Mouse (Mus musculus): ENCODE measurements around the gene Dok1. TPM values are rescaled to one million over a fixed set of nuclear protein-coding genes. Genes with fewer than 3 reads are reported as not detected.

Dok1 gene
- polyA plus RNA-seq, 1 experiment: 41.3 TPM

GRCm38 (mm10) chr6:83043561-83043960, 10.3 kb upstream of the Dok1 start:
- H3K36me3 ChIP-seq (ENCODE audit: control insufficient read depth, insufficient read depth): no peaks in the 10 kb centered on the region
- no peak overlapping the region for H3K4me2 ChIP-seq (ENCODE audit: low read depth)
- no peak for TF ChIP-seq E2F4 (IDR thresholded peaks at IDR 0.05; ENCODE audit: insufficient read depth)
- TF ChIP-seq MYOD1 (IDR thresholded peaks at IDR 0.05; ENCODE audit: control insufficient read depth in 1 of 3, insufficient read length in 2 of 3, low read depth in 2 of 3): no peak
- no peak for TF ChIP-seq MAX (IDR thresholded peaks at IDR 0.05; ENCODE audit: low read depth)
- TF ChIP-seq REST (IDR thresholded peaks at IDR 0.05; ENCODE audit: insufficient read depth, insufficient read length): no peak
- no peak for TF ChIP-seq POLR2A (IDR thresholded peaks at IDR 0.05; ENCODE audit: insufficient read length, low read depth)
- no peak for TF ChIP-seq CEBPB (IDR thresholded peaks at IDR 0.05; ENCODE audit: insufficient read depth, poor library complexity, severe bottlenecking)
- TF ChIP-seq MYOG (IDR thresholded peaks at IDR 0.05; ENCODE audit: control insufficient read depth in 1 of 3, insufficient read depth in 1 of 3, insufficient read length in 2 of 3, low read depth in 2 of 3): no peak
- TF ChIP-seq TCF3 (IDR thresholded peaks at IDR 0.05; ENCODE audit: insufficient read length, low read depth): no peak
- TF ChIP-seq SRF (IDR thresholded peaks at IDR 0.05; ENCODE audit: control insufficient read depth, insufficient read length, low read depth): no peak
- TF ChIP-seq TCF12 (IDR thresholded peaks at IDR 0.05; ENCODE audit: insufficient read depth, poor library complexity, severe bottlenecking): no peak
- no peak for TF ChIP-seq USF1 (IDR thresholded peaks at IDR 0.05; ENCODE audit: low read depth)
- TF ChIP-seq POLR2AphosphoS2 (IDR thresholded peaks at IDR 0.05; ENCODE audit: insufficient read length, low read depth): no peak
- H3ac ChIP-seq (ENCODE audit: control insufficient read depth, insufficient read length): no peak overlapping the region
- H3K27me3 ChIP-seq (ENCODE audit: control insufficient read depth, insufficient read depth, insufficient read length): no peaks in the 10 kb centered on the region
- no peaks in the 10 kb centered on the region for H3K79me2 ChIP-seq (ENCODE audit: control insufficient read depth, insufficient read depth)
- no peak overlapping the region for H3K4me3 ChIP-seq

GRCm38 (mm10) chr6:83040601-83041000, 7.3 kb upstream of the Dok1 start:
- Histone ChIP-seq H3K27me3 (ENCODE audit: control insufficient read depth, insufficient read depth, insufficient read length) (no peaks in the 10 kb centered on the region), H3K4me3 (no peak overlapping the region), H3K4me2 (ENCODE audit: low read depth) (no peak overlapping the region), H3ac (ENCODE audit: control insufficient read depth, insufficient read length) (no peak overlapping the region), H3K79me2 (ENCODE audit: control insufficient read depth, insufficient read depth) (no peaks in the 10 kb centered on the region), H3K36me3 (ENCODE audit: control insufficient read depth, insufficient read depth) (no peaks in the 10 kb centered on the region)
- TF ChIP-seq TCF12 (IDR thresholded peaks at IDR 0.05; ENCODE audit: insufficient read depth, poor library complexity, severe bottlenecking): no peak
- TF ChIP-seq USF1 (IDR thresholded peaks at IDR 0.05; ENCODE audit: low read depth): no peak
- TF ChIP-seq POLR2A (IDR thresholded peaks at IDR 0.05; ENCODE audit: insufficient read length, low read depth): no peak
- TF ChIP-seq MYOG (IDR thresholded peaks at IDR 0.05; ENCODE audit: control insufficient read depth in 1 of 3, insufficient read depth in 1 of 3, insufficient read length in 2 of 3, low read depth in 2 of 3): no peak
- TF ChIP-seq CEBPB (IDR thresholded peaks at IDR 0.05; ENCODE audit: insufficient read depth, poor library complexity, severe bottlenecking): no peak
- no peak for TF ChIP-seq REST (IDR thresholded peaks at IDR 0.05; ENCODE audit: insufficient read depth, insufficient read length)
- no peak for TF ChIP-seq POLR2AphosphoS2 (IDR thresholded peaks at IDR 0.05; ENCODE audit: insufficient read length, low read depth)
- TF ChIP-seq MYOD1 (IDR thresholded peaks at IDR 0.05; ENCODE audit: control insufficient read depth in 1 of 3, insufficient read length in 2 of 3, low read depth in 2 of 3): no peak
- no peak for TF ChIP-seq E2F4 (IDR thresholded peaks at IDR 0.05; ENCODE audit: insufficient read depth)
- TF ChIP-seq SRF (IDR thresholded peaks at IDR 0.05; ENCODE audit: control insufficient read depth, insufficient read length, low read depth): no peak
- no peak for TF ChIP-seq TCF3 (IDR thresholded peaks at IDR 0.05; ENCODE audit: insufficient read length, low read depth)
- TF ChIP-seq MAX (IDR thresholded peaks at IDR 0.05; ENCODE audit: low read depth): no peak

DNA sequence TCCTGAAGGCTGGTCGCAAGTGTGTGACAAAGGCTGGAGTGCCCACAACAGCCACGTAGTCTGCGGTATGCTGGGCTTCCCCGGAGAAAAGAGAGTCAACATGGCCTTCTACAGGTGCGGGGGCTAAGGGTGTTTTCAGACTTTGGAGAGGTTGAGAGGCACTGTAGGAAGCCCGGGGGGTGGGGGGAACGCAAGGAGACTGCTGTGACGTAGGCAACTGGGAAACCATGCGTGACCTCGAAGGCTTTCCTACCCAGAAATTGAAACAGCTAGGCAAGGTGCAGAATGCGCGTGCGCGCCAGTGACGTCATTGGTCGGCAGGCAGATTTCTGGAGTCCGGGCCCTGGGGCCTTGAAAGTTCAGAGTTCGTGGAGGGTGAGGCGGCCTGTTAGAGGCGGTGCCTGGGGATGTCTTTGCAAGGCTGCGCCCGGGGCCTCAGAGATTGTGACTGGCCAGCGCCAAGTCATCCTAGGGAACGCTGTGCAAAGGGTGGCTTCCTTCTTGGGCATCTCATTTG, 5.3 kb upstream of the Dok1 start:
- H3K27me3 ChIP-seq (ENCODE audit: control insufficient read depth, insufficient read depth, insufficient read length): no peaks in the 10 kb centered on the region

DNA sequence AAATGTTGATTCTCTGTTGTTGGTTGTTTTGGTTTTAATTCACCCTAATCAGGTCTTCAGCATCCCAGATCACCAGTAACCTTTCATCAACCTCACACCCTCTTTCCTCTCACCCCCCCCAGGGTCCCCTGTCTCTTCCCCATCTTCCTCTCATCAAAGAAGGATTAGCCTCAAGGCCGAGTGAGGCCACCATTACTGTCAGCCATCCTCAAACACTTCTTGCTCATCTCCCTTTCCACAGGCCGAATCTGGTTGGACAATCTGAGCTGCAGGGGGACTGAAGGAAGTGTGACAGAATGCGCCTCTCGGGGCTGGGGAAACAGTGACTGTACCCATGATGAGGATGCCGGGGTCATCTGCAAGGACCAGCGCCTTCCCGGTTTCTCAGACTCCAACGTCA, 3.9 kb upstream of the Dok1 start:
- H3K4me2 ChIP-seq (ENCODE audit: low read depth): no peak overlapping the region
- no peak for TF ChIP-seq TCF3 (IDR thresholded peaks at IDR 0.05; ENCODE audit: insufficient read length, low read depth)
- TF ChIP-seq POLR2AphosphoS2 (IDR thresholded peaks at IDR 0.05; ENCODE audit: insufficient read length, low read depth): no peak
- no peak for TF ChIP-seq REST (IDR thresholded peaks at IDR 0.05; ENCODE audit: insufficient read depth, insufficient read length)
- TF ChIP-seq MAX (IDR thresholded peaks at IDR 0.05; ENCODE audit: low read depth): no peak
- no peak for TF ChIP-seq TCF12 (IDR thresholded peaks at IDR 0.05; ENCODE audit: insufficient read depth, poor library complexity, severe bottlenecking)
- TF ChIP-seq SRF (IDR thresholded peaks at IDR 0.05; ENCODE audit: control insufficient read depth, insufficient read length, low read depth): no peak
- no peak for TF ChIP-seq USF1 (IDR thresholded peaks at IDR 0.05; ENCODE audit: low read depth)
- TF ChIP-seq MYOG (IDR thresholded peaks at IDR 0.05; ENCODE audit: control insufficient read depth in 1 of 3, insufficient read depth in 1 of 3, insufficient read length in 2 of 3, low read depth in 2 of 3): no peak
- no peak for TF ChIP-seq MYOD1 (IDR thresholded peaks at IDR 0.05; ENCODE audit: control insufficient read depth in 1 of 3, insufficient read length in 2 of 3, low read depth in 2 of 3)
- no peak for TF ChIP-seq E2F4 (IDR thresholded peaks at IDR 0.05; ENCODE audit: insufficient read depth)
- TF ChIP-seq POLR2A (IDR thresholded peaks at IDR 0.05; ENCODE audit: insufficient read length, low read depth): no peak
- TF ChIP-seq CEBPB (IDR thresholded peaks at IDR 0.05; ENCODE audit: insufficient read depth, poor library complexity, severe bottlenecking): no peak
- H3K4me3 ChIP-seq: no peak overlapping the region
- no peak overlapping the region for H3ac ChIP-seq (ENCODE audit: control insufficient read depth, insufficient read length)
- H3K27me3 ChIP-seq (ENCODE audit: control insufficient read depth, insufficient read depth, insufficient read length): no peaks in the 10 kb centered on the region
- no peaks in the 10 kb centered on the region for H3K36me3 ChIP-seq (ENCODE audit: control insufficient read depth, insufficient read depth)
- peaks cover 19% of the 10 kb centered on the region for H3K79me2 ChIP-seq (ENCODE audit: control insufficient read depth, insufficient read depth)

More for the DNA sequence above, 5.3 kb upstream of the Dok1 start:
- Histone ChIP-seq H3K4me3 (no peak overlapping the region), H3K4me2 (ENCODE audit: low read depth) (no peak overlapping the region), H3K79me2 (ENCODE audit: control insufficient read depth, insufficient read depth) (peaks cover 9% of the 10 kb centered on the region), H3ac (ENCODE audit: control insufficient read depth, insufficient read length) (no peak overlapping the region), H3K36me3 (ENCODE audit: control insufficient read depth, insufficient read depth) (no peaks in the 10 kb centered on the region)
- TF ChIP-seq CEBPB (IDR thresholded peaks at IDR 0.05; ENCODE audit: insufficient read depth, poor library complexity, severe bottlenecking) (no peak), REST (IDR thresholded peaks at IDR 0.05; ENCODE audit: insufficient read depth, insufficient read length) (no peak), MAX (IDR thresholded peaks at IDR 0.05; ENCODE audit: low read depth) (no peak), MYOG (IDR thresholded peaks at IDR 0.05; ENCODE audit: control insufficient read depth in 1 of 3, insufficient read depth in 1 of 3, insufficient read length in 2 of 3, low read depth in 2 of 3) (no peak), E2F4 (IDR thresholded peaks at IDR 0.05; ENCODE audit: insufficient read depth) (no peak), POLR2AphosphoS2 (IDR thresholded peaks at IDR 0.05; ENCODE audit: insufficient read length, low read depth) (no peak), SRF (IDR thresholded peaks at IDR 0.05; ENCODE audit: control insufficient read depth, insufficient read length, low read depth) (no peak), USF1 (IDR thresholded peaks at IDR 0.05; ENCODE audit: low read depth) (no peak), TCF12 (IDR thresholded peaks at IDR 0.05; ENCODE audit: insufficient read depth, poor library complexity, severe bottlenecking) (no peak), TCF3 (IDR thresholded peaks at IDR 0.05; ENCODE audit: insufficient read length, low read depth) (no peak), POLR2A (IDR thresholded peaks at IDR 0.05; ENCODE audit: insufficient read length, low read depth) (no peak)
